Mouse (Mus musculus) 3134 (cell line): ENCODE results near the gene Actrt3.
"Not testable (repeated sequence)": the region's sequence is repeated elsewhere in the genome, so short reads cannot be mapped to it uniquely, and the experiment has no call there.

Experiments
- DNase-seq: peaks from one replicate; pipeline ENCODE4 v3.0.0-alpha.2; 2011; ENCODE audit warnings: low spot score; ENCODE audit not compliant: insufficient read length; ENCODE audit errors: extremely low read depth

Actrt3 gene

DNA sequence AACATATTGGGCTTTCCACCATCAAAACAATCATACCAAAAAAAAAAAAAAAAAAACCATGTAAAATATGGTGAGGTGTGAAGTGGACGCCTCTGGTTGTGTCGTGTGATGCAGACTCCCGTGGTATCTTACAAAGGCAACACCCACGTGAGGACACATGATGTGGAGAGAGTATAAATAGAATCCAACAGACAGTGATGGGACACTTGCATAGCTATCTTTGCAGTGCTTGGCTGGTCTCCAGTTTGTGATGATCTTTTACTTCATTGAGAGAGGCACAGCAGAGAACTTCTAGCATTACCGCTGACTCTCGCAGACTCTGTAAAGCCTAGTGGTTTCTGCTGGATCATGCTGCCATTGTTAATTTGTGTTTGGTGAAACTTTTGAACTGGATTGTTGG lies 10.9 kb downstream of the Actrt3 start:
- DNase-seq: no peak

DNA sequence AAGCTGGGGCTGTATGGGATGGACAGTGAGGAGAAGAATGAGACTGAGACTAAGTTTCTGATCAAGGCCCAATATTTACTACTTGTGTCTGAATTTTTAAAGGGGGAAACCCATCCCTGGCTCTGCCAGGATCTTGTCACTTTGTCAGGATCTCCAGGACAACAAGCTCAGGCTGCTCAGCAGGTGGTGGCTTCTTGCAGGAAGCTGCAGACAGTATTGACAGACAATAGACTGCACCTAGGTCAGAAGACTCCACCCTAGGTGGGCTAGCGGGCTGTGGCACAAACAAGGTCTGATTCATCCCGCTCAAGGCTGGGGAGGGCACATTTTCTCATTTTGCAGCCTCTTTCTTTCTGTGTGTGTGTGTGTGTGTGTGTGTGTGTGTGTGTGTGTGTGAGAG lies 26.2 kb downstream of the Actrt3 start:
- no peak for DNase-seq

DNA sequence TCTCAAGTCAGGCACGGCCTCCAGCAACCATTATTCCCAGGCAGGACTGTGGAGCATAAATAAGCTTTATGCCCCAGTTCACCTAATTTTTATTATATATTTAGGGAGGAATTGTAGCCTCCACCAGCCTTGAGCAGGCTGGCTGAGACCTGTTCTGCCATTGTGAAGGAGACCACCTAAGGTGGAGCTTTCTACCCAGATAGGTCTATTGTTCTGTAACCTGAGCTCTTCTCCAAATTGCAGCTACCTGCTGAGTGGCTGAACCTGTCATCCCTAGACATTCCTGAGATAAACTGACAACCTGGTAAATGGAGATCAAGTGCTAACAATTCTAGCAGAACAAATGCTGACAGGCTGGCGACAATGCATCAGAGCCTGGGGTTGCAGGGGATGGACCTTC lies 33.4 kb downstream of the Actrt3 start:
- not testable (repeated sequence) for DNase-seq

DNA sequence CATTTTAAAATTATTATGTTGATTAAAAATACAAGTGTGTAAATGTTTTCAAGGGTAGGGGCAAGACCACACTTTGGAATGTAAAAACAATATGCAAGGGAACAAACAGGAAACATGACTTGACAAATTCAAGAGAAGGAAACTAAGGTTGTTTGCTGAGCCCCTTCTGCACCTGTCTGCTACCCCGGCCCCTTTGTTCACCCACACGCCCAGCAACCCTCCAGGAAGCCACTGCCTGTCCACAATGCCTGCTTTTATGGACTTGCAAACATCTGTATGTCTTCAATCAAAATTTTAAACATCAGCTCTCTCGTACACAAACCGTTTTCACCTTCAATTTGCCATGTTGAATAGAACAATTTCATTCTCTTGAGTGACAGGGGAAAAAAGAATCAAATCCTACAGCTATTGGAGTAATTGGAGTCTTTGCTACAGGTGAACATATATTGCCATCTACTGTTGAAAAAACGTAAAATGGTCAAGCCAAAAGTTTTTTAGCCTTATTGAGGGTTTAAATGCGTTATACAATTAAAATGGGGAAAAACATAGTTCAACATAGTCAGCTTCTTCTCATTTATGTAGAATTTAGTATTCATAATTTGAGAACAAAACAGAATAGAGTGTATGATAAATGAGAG lies 38.9 kb downstream of the Actrt3 start:
- DNase-seq: no peak

DNA sequence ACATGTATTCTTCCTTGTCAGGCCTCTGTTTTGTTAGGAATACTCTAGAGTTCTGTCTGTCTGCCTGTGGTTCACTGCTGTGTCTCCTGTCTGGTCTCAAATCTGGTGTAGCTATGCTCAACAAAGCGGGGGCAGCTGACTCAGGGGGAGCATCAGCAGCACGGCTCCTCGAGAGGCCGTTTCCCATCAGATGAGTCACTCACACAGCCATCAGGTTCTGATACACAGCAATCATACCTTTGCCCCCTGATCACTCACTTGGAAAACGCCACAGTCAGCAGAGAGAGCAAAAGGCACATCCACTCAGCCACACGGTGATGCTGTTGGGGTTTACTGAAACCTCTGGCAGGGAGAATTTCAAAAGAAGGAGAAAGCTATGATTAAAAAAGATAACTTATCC lies 46.0 kb downstream of the Actrt3 start:
- no peak for DNase-seq

DNA sequence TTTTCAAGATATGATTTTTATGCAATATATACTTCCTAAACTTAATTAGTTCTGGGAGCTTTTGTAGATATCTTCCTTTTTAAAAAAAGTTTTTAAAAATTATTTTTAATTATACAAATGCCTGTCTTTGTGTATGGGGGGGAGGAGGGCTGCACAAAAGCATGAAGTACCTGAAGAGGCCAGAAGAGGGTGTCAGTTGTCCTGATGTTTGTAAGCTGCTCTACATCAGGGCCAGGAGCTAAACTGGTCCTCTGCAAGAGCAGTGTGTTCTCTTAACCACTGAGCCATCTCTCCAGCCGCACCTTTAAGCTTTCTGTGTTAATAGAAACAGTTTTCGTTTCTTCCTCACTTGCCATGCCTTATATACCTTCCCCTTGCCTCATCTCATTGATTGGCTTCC lies 49.5 kb downstream of the Actrt3 start:
- DNase-seq: no peak

DNA sequence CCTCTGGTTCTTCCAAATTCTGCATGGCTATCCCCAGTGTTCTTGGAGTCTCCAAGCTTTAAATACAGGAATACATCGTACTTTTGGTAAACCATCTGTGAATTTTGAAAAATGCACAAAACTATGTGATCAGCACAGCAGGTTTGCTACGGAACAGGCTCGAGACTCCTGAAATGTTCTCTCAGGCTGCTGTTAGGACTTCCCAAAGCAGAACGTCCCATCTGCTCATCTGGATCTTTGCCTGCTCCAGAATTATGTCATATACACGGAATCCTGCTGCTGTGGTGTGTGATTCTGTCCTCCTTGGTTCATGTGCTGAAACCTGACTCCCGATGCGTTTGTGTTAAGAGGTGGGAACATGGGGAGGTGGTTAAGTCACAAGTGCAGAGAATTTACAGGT lies 50.8 kb downstream of the Actrt3 start:
- no peak for DNase-seq

DNA sequence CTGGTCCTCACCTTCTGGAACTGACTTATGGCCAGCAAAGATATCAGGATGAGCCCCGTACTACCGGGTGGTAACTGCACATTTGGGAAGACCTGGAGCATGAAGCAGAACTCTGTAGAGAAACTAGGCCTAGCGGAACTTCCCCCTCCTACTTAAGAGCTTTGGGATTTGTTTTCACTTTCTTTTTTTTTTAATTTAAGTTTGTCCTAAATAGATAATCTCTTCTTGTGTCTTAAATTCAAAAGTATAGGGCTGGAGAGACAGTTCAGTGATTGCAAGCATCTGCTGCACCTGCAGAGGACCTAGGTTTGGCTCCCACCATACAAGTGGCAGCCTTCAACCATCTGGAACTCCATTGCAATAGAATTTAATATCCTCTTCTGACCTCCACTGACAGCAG lies 51.8 kb downstream of the Actrt3 start, which contains the start of gene Mecom:
TSS of gene Mecom (minus strand) at position 101 of the 400 bp plus-strand sequence.
- no peak for DNase-seq
